Mouse (Mus musculus) kidney, adult 8-10 months (tissue): ENCODE results near the gene Catsper1.
A peak's percentile ranks its signal among the peaks of the same experiment; 100 is the strongest.

Source experiments
- DNase-seq, 2 experiments: peaks; one replicate each; pipeline ENCODE4 v3.0.0; 2022

The Catsper1 gene

GRCm38 (mm10) chr19:5356080-5356479, 20.5 kb downstream of the Catsper1 start:
- DNase-seq, result no peak

- no peak for DNase-seq
Observed at GRCm38 (mm10) chr19:5362186-5362585, 26.6 kb downstream of the Catsper1 start.

GRCm38 (mm10) chr19:5364124-5364523, 28.6 kb downstream of the Catsper1 start:
- DNase-seq, result no peak

- DNase-seq, result no peak
Observed at GRCm38 (mm10) chr19:5365751-5366150, 30.2 kb downstream of the Catsper1 start.

GRCm38 (mm10) chr19:5366175-5367052, 30.9 kb downstream of the Catsper1 start, which contains the start of gene Eif1ad:
Eif1ad (plus strand) TSS chr19:5366741.
- DNase-seq, result peak; percentile 91 to 95

GRCm38 (mm10) chr19:5367053-5367359, 31.5 kb downstream of the Catsper1 start, which contains the start of gene Banf1:
Banf1 (minus strand) TSS chr19:5367168.
- DNase-seq, result no peak

- no peak for DNase-seq
Observed at GRCm38 (mm10) chr19:5367455-5367854, 31.9 kb downstream of the Catsper1 start.

- no peak for DNase-seq
Observed at GRCm38 (mm10) chr19:5370932-5371331, 35.4 kb downstream of the Catsper1 start.

- no peak for DNase-seq
Observed at GRCm38 (mm10) chr19:5372724-5373123, 37.2 kb downstream of the Catsper1 start.

- DNase-seq, result no peak
Observed at GRCm38 (mm10) chr19:5374177-5374576, 38.6 kb downstream of the Catsper1 start.

GRCm38 (mm10) chr19:5374748-5375147, 39.2 kb downstream of the Catsper1 start:
- DNase-seq, result no peak

- DNase-seq, result no peak
Observed at GRCm38 (mm10) chr19:5377446-5377845, 41.9 kb downstream of the Catsper1 start.

- no peak for DNase-seq
Observed at GRCm38 (mm10) chr19:5383326-5383725, 47.8 kb downstream of the Catsper1 start.

- DNase-seq, result no peak
Observed at GRCm38 (mm10) chr19:5384715-5385114, 49.2 kb downstream of the Catsper1 start.

GRCm38 (mm10) chr19:5388011-5388441, 52.5 kb downstream of the Catsper1 start:
- peak in 1 of 2 experiments; percentile 24 for DNase-seq

GRCm38 (mm10) chr19:5388588-5389242, 53.2 kb downstream of the Catsper1 start, which contains the start of gene Sart1:
Sart1 (minus strand) TSS chr19:5388703.
- DNase-seq, result peak; percentile 96 to 97

GRCm38 (mm10) chr19:5389647-5390046, 54.1 kb downstream of the Catsper1 start:
- DNase-seq, result no peak

GRCm38 (mm10) chr19:5390416-5390815, 54.9 kb downstream of the Catsper1 start:
- no peak for DNase-seq

GRCm38 (mm10) chr19:5392892-5393291, 57.4 kb downstream of the Catsper1 start:
- peak; percentile 65 to 86 for DNase-seq
